Mouse (Mus musculus) forebrain, embryonic 11.5 days (tissue): ENCODE data around the gene Foxo3. TPM values are rescaled to one million over a fixed set of nuclear protein-coding genes. Genes with fewer than 3 reads are reported as not detected.

Experiments
- ATAC-seq: fragments of 200-750 bp; cut with Nextera tagmentation; replicated peaks from 2 replicates; pipeline ENCODE4 v1.8.0; 2017; ENCODE audit warnings: moderate TSS enrichment; ENCODE audit not compliant: low FRiP score
- DNase-seq: peaks from one replicate; pipeline ENCODE4 v3.0.0-alpha.2; 2017; ENCODE audit warnings: low spot score
- H3K27ac ChIP-seq: fragments of 300-500 bp; sonication (generic); 2 replicates; pipeline ENCODE4 v1.5.1; 2014; ENCODE audit warnings: low read depth, low read length
- H3K27me3 ChIP-seq: fragments of 300-500 bp; sonication (generic); 2 replicates; pipeline ENCODE4 v1.6.1; 2014; ENCODE audit warnings: mild to moderate bottlenecking, low read length, mixed read lengths; ENCODE audit not compliant: control insufficient read depth, insufficient read depth
- H3K36me3 ChIP-seq: fragments of 300-500 bp; sonication (generic); 2 replicates; pipeline ENCODE4 v1.6.1; 2014; ENCODE audit warnings: mild to moderate bottlenecking, low read length, moderate library complexity, mixed read lengths; ENCODE audit not compliant: control insufficient read depth, insufficient read depth
- H3K4me1 ChIP-seq: fragments of 300-500 bp; sonication (generic); replicated peaks from 2 replicates; pipeline ENCODE4 v1.6.1; 2014; ENCODE audit warnings: low read length, mixed read lengths; ENCODE audit not compliant: control insufficient read depth, insufficient read depth
- H3K4me2 ChIP-seq: fragments of 300-500 bp; sonication (generic); 2 replicates; pipeline ENCODE4 v1.6.1; 2014; ENCODE audit warnings: low read depth, mild to moderate bottlenecking, low read length, moderate library complexity, mixed read lengths; ENCODE audit not compliant: severe bottlenecking
- H3K4me3 ChIP-seq: fragments of 300-500 bp; sonication (generic); 2 replicates; pipeline ENCODE4 v1.5.1; 2014; ENCODE audit warnings: low read depth, low read length
- H3K9ac ChIP-seq: fragments of 300-500 bp; sonication (generic); 2 replicates; pipeline ENCODE4 v1.6.1; 2014; ENCODE audit warnings: low read length
- H3K9me3 ChIP-seq: fragments of 300-500 bp; sonication (generic); 2 replicates; pipeline ENCODE4 v1.6.1; 2016; ENCODE audit warnings: low read length, mixed read lengths; ENCODE audit not compliant: control insufficient read depth
- WGBS: fragments of 180-500 bp; shearing (Covaris S2); extraction: QIAGEN DNeasy Blood & Tissue Kit; methylation state at CpG from one replicate; pipeline ENCODE4 v1.1.7; 2014; 5-methylcytosine and 5-hydroxymethylcytosine counted together
- polyA plus RNA-seq: library from polyadenylated mRNA; unstranded; fragments of >200 nt; fragmentation: Nextera tagmentation; extraction: Ambion mirVana; gene quantifications from 2 replicates; pipeline ENCODE4 v1.2.1, GENCODE M21; 2014

The Foxo3 gene
- polyA plus RNA-seq, 1 experiment from 2014 or later = 4.2 TPM

DNA sequence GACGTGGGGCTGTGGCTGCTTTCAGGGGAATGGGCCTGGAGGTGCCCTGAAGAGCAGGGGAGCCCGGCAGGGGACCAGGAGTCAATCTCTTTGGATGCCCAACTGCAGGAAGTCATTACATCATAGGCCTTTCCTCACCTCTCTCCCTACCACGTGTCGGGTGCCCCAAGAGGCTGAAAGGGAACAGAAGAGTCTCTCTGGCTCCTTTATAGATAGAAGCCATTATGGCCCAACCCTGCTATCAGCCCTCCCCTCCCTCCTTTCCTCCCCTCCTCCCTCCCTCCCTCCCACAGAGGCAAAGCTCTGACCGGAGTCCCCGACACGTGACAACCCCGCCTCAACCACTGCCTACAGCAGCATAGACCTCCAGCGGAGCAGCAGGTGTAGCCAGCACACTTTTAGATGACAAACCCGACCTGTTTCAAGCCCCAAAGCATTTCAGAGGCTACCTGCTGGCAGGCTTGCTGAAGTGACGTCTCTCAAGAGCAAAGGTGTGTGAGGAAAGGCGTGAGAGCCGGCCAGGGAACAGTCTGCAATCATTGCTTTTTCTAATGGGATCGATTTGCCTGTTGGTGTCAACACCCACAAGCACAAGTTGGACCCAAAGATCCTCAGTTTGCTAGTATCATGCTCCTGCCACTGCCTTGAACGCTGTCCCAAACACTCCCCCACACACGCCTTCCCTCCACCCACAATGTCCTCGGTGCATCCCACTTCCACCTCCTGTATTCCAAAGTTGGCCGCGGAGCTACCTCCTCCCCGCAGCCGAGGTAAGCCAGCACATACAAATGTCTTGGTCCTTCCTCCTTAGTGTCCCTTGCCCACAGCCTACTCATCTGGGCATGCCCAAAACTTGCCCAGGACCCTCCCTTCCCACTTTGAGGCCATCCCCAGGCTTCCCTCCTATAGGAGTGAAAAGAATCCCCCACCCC is 2.5 kb downstream of the Foxo3 start:
- no peak for ATAC-seq
- Histone ChIP-seq H3K4me1 (peaks cover 23% of the 10 kb centered on the region), H3K27me3 (peaks cover 16% of the 10 kb centered on the region), H3K9ac (peak overlapping the region; percentile 72), H3K4me2 (peak overlapping the region; percentile 99), H3K27ac (no peak overlapping the region), H3K36me3 (no peaks in the 10 kb centered on the region), H3K9me3 (no peaks in the 10 kb centered on the region), H3K4me3 (peak overlapping the region; percentile 77)
- peak; percentile 57 for DNase-seq
- 4% methylated on average over 21 of the region's 21 CpGs for WGBS

- DNase-seq = no peak
- H3K4me1 ChIP-seq = peaks cover 21% of the 10 kb centered on the region
- peaks cover 16% of the 10 kb centered on the region for H3K27me3 ChIP-seq
- H3K27ac ChIP-seq = no peak overlapping the region
- 62% methylated on average over 6 of the region's 6 CpGs for WGBS
- H3K4me2 ChIP-seq = peak overlapping the region; percentile 99; the same call in 1 of the 2 replicates
- no peak for ATAC-seq
- H3K36me3 ChIP-seq = no peaks in the 10 kb centered on the region
- H3K9ac ChIP-seq = no peak overlapping the region
- no peaks in the 10 kb centered on the region for H3K9me3 ChIP-seq
- H3K4me3 ChIP-seq = no peak overlapping the region
Measured at GRCm38 (mm10) chr10:42273403-42273759, 3.2 kb downstream of the Foxo3 start.

GRCm38 (mm10) chr10:42271454-42272230 is 4.9 kb downstream of the Foxo3 start:
- DNase-seq (no peak), ATAC-seq (no peak)
- peaks cover 16% of the 10 kb centered on the region for H3K27me3 ChIP-seq
- no peak overlapping the region for H3K4me3 ChIP-seq
- no peak overlapping the region for H3K9ac ChIP-seq
- H3K27ac ChIP-seq = no peak overlapping the region
- H3K36me3 ChIP-seq = no peaks in the 10 kb centered on the region
- 52% methylated on average over 11 of the region's 11 CpGs for WGBS
- H3K4me1 ChIP-seq = peaks cover 21% of the 10 kb centered on the region
- H3K9me3 ChIP-seq = no peaks in the 10 kb centered on the region
- H3K4me2 ChIP-seq = no peak overlapping the region

- H3K4me3 ChIP-seq = no peak overlapping the region
- ATAC-seq = no peak
- no peak for DNase-seq
- peaks cover 16% of the 10 kb centered on the region for H3K27me3 ChIP-seq
- peaks cover 21% of the 10 kb centered on the region for H3K4me1 ChIP-seq
- no peak overlapping the region for H3K4me2 ChIP-seq
- no peak overlapping the region for H3K9ac ChIP-seq
- H3K9me3 ChIP-seq = no peaks in the 10 kb centered on the region
- H3K27ac ChIP-seq = no peak overlapping the region
- H3K36me3 ChIP-seq = no peaks in the 10 kb centered on the region
- 67% methylated on average over 10 of the region's 10 CpGs for WGBS
Measured at GRCm38 (mm10) chr10:42270277-42271083, 6.1 kb downstream of the Foxo3 start.

GRCm38 (mm10) chr10:42269281-42270025 is 7.1 kb downstream of the Foxo3 start:
- WGBS = 74% methylated on average over 15 of the region's 15 CpGs
- Histone ChIP-seq H3K4me2 (no peak overlapping the region), H3K9ac (no peak overlapping the region), H3K4me1 (peaks cover 13% of the 10 kb centered on the region; the same call in 1 of the 2 replicates), H3K4me3 (no peak overlapping the region), H3K9me3 (no peaks in the 10 kb centered on the region), H3K27me3 (peaks cover 10% of the 10 kb centered on the region), H3K27ac (no peak overlapping the region), H3K36me3 (no peaks in the 10 kb centered on the region)
- ATAC-seq (no peak), DNase-seq (no peak)

DNA sequence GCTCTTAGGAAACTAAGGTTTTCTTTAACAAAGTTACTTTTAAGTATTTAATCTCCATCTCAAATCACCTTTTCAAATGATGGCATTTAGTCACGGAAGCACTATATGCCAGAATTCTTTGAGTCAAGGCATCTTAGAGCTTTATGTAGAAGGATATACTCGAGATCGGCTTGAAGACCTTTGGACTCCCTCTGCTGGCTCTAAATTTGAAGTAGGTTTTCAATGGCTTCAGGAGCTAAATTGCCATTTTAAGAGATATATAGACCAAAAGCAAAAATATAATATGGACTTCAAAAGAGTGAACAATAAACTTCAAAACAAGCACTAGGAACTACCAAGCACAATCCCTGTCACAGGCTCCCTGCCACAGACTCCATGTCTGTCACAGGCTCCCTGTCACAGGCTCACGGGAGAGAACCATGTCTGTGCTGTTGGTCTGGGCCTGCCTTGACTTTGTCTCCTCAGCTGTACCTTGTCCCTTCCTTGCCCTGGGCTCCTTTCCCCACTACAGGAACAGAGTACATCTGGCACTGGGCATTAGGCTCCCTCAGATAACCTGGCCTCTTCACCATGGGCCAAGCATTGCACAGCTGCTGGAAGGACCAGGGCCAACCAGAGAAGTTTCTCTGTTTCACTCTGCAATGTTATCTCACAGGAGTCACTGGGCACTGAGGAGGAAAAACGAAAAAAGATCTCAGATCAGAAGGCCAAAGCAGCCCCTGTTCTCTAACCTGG is 8.6 kb downstream of the Foxo3 start:
- H3K27me3 ChIP-seq = no peaks in the 10 kb centered on the region
- H3K4me2 ChIP-seq = no peak overlapping the region
- no peaks in the 10 kb centered on the region for H3K36me3 ChIP-seq
- WGBS = 88% methylated on average over 5 of the region's 5 CpGs
- no peak overlapping the region for H3K4me3 ChIP-seq
- no peak overlapping the region for H3K27ac ChIP-seq
- DNase-seq (no peak), ATAC-seq (no peak)
- H3K9ac ChIP-seq = no peak overlapping the region
- H3K4me1 ChIP-seq = peaks cover 3% of the 10 kb centered on the region; the same call in 1 of the 2 replicates
- no peaks in the 10 kb centered on the region for H3K9me3 ChIP-seq

DNA sequence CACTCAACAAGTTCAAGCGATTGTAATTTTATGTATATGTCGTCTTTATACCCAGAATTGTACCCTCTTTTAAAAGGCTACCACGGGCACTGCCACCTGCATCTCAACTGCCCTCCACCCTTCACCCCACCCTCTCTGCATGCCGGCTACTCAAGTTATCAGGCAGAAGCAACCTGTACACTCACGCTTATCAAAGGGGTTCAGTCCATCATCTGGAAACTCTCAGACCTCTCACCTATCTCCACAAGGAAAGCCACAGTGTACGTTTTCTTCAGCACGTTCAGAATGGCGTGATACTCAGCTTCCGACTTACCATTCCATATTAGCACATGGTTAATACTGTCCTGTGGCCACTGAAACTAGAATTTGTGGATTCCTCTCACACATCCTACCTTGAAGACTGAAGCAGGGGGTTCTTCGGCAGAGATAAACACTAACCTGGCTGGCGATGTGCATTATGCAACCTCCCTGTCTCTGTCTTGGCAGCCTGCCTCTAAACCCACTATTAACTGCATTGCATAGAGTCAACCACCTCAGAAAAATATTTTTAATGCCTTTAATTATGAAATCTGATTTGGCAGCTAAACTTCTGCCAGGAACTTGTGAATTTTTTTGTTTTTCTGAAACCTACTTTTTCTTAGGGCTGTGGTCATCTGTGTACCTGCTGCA is 11.4 kb downstream of the Foxo3 start:
- Histone ChIP-seq H3K27me3 (no peaks in the 10 kb centered on the region), H3K9ac (no peak overlapping the region), H3K27ac (no peak overlapping the region), H3K9me3 (no peaks in the 10 kb centered on the region), H3K4me2 (no peak overlapping the region), H3K4me3 (no peak overlapping the region), H3K4me1 (no peaks in the 10 kb centered on the region), H3K36me3 (no peaks in the 10 kb centered on the region)
- 89% methylated on average over 11 of the region's 11 CpGs for WGBS
- ATAC-seq (no peak), DNase-seq (no peak)
